Mouse (Mus musculus): ENCODE data around the gene Txnrd2. TPM values are rescaled to one million over a fixed set of nuclear protein-coding genes. Genes with fewer than 3 reads are reported as not detected.

The Txnrd2 gene
- polyA plus RNA-seq, 1 experiment from 2014 or later: 27.8 TPM

DNA sequence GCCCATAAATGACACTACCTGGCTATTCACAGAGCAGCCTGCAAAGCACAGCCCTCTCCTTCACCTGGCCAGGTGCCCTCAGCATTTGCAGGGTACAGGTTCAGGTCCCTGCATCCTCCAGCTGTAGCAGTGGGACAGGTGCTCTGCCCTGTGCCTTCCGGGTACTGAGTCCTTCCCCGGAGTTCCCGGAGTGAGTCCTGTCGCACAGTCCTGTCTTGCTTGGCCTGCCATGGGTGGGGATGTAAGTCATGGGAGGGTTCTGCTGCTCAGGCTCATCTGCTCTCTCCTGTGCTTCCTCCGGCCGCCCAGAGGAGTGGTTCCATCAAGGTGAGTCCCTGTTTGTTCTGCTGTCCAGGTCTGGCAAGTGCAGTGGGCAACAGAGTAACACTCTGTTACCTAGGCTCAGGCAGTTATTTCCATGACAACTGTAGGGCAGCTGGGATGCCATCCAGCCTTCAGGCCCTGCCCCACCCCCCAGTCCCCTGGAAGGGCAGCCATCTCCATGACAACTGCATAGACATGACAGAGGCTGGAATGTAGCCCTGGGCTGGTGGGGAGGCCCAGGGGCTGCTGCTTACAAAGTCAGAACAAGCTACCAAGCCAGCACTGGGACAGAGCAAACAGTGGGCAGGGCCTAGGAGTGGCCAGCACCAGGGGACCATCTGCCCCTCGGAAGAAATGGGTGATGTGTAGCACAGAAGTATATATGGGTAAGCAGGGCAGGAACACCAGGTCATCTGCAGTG, 25.5 kb upstream of the Txnrd2 start:
- 17% methylated on average over 7 of the region's 7 CpGs for WGBS
- H3K4me2 ChIP-seq (ENCODE audit: low read length): no peak overlapping the region

DNA sequence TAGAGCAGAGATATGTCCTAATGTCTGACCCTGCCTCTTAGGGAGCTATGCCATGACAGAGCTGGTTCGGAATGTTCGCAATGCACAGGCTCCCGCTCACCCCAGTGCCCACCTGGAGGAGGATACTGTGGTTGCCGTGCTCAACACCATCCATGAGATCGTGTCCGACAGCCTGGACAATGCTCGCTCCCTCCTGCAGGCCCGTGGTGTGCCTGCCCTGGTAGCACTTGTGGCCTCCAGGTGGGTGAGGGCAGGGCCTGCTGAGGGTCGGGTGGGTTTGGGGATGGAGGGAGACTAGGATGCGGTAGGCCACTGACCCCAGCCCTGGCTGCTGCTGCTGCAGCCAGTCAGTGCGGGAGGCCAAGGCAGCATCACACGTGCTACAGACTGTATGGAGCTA, 22.9 kb upstream of the Txnrd2 start:
- peaks cover 22% of the 10 kb centered on the region for H3K4me1 ChIP-seq (replicated peaks; ENCODE audit: control insufficient read depth, insufficient read depth, low read length)
- ATAC-seq: no peak
- H3K9ac ChIP-seq (replicated peaks; ENCODE audit: low read depth, low read length): no peak overlapping the region
- no peak overlapping the region for H3K27ac ChIP-seq (ENCODE audit: low read length)
- 95% methylated on average over 12 of the region's 12 CpGs for WGBS
- no peaks in the 10 kb centered on the region for H3K27me3 ChIP-seq (replicated peaks; ENCODE audit: control insufficient read depth, insufficient read depth, low read length)
- H3K9me3 ChIP-seq (ENCODE audit: control insufficient read depth, low read length): no peaks in the 10 kb centered on the region
- no peak overlapping the region for H3K4me2 ChIP-seq (ENCODE audit: low read length)
- no peak overlapping the region for H3K4me3 ChIP-seq (replicated peaks; ENCODE audit: low read length)
- H3K36me3 ChIP-seq (ENCODE audit: control insufficient read depth, insufficient read depth): peaks cover 26% of the 10 kb centered on the region

More for the DNA sequence above, 25.5 kb upstream of the Txnrd2 start:
- Histone ChIP-seq H3K4me1 (replicated peaks; ENCODE audit: control insufficient read depth, insufficient read depth, low read length) (peaks cover 30% of the 10 kb centered on the region), H3K4me3 (replicated peaks; ENCODE audit: low read length) (no peak overlapping the region), H3K9me3 (ENCODE audit: control insufficient read depth, low read length) (no peaks in the 10 kb centered on the region), H3K27me3 (replicated peaks; ENCODE audit: control insufficient read depth, insufficient read depth, low read length) (no peaks in the 10 kb centered on the region), H3K36me3 (ENCODE audit: control insufficient read depth, insufficient read depth) (peaks cover 39% of the 10 kb centered on the region), H3K9ac (replicated peaks; ENCODE audit: low read depth, low read length) (0 out of 2 replicates have a peak overlapping the region, but pooled peaks have one; percentile 14), H3K27ac (ENCODE audit: low read length) (peak overlapping the region; percentile 48)
- peak; percentile 80 for ATAC-seq

DNA sequence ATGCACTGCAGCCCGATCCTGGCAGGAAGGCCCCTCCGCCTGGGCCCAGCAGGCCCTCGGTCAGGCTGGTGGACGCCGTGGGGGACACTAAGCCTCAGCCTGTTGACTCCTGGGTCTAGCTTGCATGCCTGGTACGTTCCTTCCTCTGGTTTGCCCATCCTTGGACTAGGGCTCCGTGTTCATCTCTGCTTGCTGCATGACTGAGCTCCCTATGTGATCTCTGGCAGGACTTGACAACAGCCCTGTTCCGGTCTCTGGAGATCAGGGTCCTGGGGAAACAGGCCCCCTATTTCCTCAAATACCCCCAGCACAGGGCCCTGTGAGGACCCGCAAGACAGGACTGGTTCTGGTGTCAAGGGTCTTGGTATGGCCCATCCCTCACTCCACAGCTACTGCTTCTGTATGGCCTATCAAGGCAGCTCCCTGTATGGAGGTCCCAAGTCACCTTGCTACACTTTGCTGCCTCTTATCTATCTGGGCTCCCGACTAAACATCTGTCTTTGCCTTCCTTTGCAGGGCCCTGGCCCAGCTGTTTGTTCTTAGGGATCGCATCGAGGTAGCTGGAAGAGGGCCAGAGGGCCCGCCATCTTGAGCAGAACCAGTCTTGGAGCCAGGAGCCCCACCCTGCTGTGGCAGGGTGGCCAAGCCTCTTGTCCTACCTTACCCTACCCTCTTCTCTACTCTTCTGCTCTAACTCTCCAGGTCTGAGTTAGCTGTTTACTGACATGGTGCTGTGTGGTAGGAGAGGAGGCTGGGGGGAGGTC, 20.9 kb upstream of the Txnrd2 start:
- Histone ChIP-seq H3K9me3 (ENCODE audit: control insufficient read depth, low read length) (no peaks in the 10 kb centered on the region), H3K27ac (ENCODE audit: low read length) (no peak overlapping the region), H3K36me3 (ENCODE audit: control insufficient read depth, insufficient read depth) (peaks cover 19% of the 10 kb centered on the region), H3K27me3 (replicated peaks; ENCODE audit: control insufficient read depth, insufficient read depth, low read length) (no peaks in the 10 kb centered on the region), H3K4me1 (replicated peaks; ENCODE audit: control insufficient read depth, insufficient read depth, low read length) (peaks cover 20% of the 10 kb centered on the region), H3K9ac (replicated peaks; ENCODE audit: low read depth, low read length) (no peak overlapping the region), H3K4me2 (ENCODE audit: low read length) (no peak overlapping the region), H3K4me3 (replicated peaks; ENCODE audit: low read length) (no peak overlapping the region)
- WGBS: 75% methylated on average over 13 of the region's 13 CpGs
- no peak for ATAC-seq

DNA sequence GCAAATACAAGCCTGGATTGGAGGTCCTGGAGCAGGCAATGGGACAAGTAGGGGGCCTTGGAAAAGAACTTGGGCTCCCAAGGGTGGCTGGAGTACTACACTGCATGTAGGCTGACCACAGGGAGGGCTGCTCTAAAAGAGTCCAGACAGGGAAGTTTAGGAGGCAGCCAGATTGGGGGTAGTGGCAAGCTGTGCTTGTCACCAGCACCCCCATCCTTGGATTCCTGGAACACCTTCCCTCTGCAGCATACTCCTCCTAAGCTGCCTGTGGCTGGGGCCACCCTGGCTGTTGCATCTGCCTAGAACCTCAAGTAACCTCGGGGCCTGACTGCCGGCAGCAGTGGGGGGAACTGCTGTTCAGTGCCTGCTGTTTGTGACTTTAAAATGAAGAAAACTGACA, 20.3 kb upstream of the Txnrd2 start:
- Histone ChIP-seq H3K4me1 (replicated peaks; ENCODE audit: control insufficient read depth, insufficient read depth, low read length) (peaks cover 14% of the 10 kb centered on the region), H3K9me3 (ENCODE audit: control insufficient read depth, low read length) (no peaks in the 10 kb centered on the region), H3K9ac (replicated peaks; ENCODE audit: low read depth, low read length) (no peak overlapping the region), H3K36me3 (ENCODE audit: control insufficient read depth, insufficient read depth) (peaks cover 19% of the 10 kb centered on the region), H3K4me3 (replicated peaks; ENCODE audit: low read length) (no peak overlapping the region), H3K27ac (ENCODE audit: low read length) (no peak overlapping the region), H3K4me2 (ENCODE audit: low read length) (no peak overlapping the region), H3K27me3 (replicated peaks; ENCODE audit: control insufficient read depth, insufficient read depth, low read length) (no peaks in the 10 kb centered on the region)
- WGBS: 58% methylated on average over 2 of the region's 2 CpGs
- ATAC-seq: no peak

DNA sequence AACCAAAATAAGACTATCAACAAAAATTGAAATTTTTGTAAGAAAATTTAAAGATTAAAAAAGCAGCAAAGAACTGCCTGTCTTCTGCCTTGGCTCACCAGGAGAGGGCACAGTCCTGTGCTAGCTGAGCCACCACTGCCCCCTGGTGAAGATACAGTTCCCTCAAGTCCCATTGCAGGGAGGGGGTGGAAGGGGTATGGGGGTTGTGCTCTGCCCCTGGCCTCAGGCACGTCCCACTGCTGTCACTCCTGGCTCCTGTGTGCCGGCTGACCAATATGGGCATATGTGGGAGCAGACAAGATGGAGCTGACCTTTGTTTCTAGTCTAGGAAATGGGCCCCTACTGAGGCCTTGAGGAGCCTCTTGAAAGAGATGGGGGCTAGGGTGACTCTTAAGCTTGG, 19.9 kb upstream of the Txnrd2 start:
- no peaks in the 10 kb centered on the region for H3K27me3 ChIP-seq (replicated peaks; ENCODE audit: control insufficient read depth, insufficient read depth, low read length)
- H3K4me1 ChIP-seq (replicated peaks; ENCODE audit: control insufficient read depth, insufficient read depth, low read length): peaks cover 13% of the 10 kb centered on the region
- WGBS: 23% methylated on average over 2 of the region's 2 CpGs
- no peak overlapping the region for H3K4me2 ChIP-seq (ENCODE audit: low read length)
- no peaks in the 10 kb centered on the region for H3K9me3 ChIP-seq (ENCODE audit: control insufficient read depth, low read length)
- no peak overlapping the region for H3K9ac ChIP-seq (replicated peaks; ENCODE audit: low read depth, low read length)
- H3K36me3 ChIP-seq (ENCODE audit: control insufficient read depth, insufficient read depth): peaks cover 19% of the 10 kb centered on the region
- no peak overlapping the region for H3K27ac ChIP-seq (ENCODE audit: low read length)
- peak; percentile 57 for ATAC-seq
- H3K4me3 ChIP-seq (replicated peaks; ENCODE audit: low read length): no peak overlapping the region

DNA sequence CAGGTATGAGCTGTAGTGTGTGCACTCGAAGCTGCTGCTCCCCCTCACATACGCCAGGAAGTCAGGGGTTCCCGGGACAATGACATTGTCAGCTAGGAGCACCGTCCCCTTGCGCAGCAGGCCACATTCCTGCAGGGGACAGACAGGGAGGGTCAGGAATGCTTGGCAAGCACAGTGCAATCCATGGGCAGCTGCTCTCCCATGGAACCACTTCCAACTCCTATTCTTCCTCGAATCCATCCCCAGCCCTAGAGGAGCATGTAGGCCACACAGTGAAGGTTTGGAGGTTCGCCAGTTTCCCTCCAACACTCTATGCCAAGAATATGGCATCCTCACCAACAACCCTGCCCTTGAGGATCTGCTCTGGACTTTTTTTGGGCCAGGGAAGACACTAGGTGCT, 18.3 kb upstream of the Txnrd2 start:
- peaks cover 11% of the 10 kb centered on the region for H3K36me3 ChIP-seq (ENCODE audit: control insufficient read depth, insufficient read depth)
- H3K4me3 ChIP-seq (replicated peaks; ENCODE audit: low read length): no peak overlapping the region
- H3K4me2 ChIP-seq (ENCODE audit: low read length): no peak overlapping the region
- peak; percentile 21; the same call in 1 of the 2 replicates for ATAC-seq
- 43% methylated on average over 7 of the region's 7 CpGs for WGBS
- H3K9ac ChIP-seq (replicated peaks; ENCODE audit: low read depth, low read length): no peak overlapping the region
- H3K27ac ChIP-seq (ENCODE audit: low read length): no peak overlapping the region
- no peaks in the 10 kb centered on the region for H3K9me3 ChIP-seq (ENCODE audit: control insufficient read depth, low read length)
- peaks cover 11% of the 10 kb centered on the region; the same call in 1 of the 2 replicates for H3K4me1 ChIP-seq (replicated peaks; ENCODE audit: control insufficient read depth, insufficient read depth, low read length)
- H3K27me3 ChIP-seq (replicated peaks; ENCODE audit: control insufficient read depth, insufficient read depth, low read length): no peaks in the 10 kb centered on the region

DNA sequence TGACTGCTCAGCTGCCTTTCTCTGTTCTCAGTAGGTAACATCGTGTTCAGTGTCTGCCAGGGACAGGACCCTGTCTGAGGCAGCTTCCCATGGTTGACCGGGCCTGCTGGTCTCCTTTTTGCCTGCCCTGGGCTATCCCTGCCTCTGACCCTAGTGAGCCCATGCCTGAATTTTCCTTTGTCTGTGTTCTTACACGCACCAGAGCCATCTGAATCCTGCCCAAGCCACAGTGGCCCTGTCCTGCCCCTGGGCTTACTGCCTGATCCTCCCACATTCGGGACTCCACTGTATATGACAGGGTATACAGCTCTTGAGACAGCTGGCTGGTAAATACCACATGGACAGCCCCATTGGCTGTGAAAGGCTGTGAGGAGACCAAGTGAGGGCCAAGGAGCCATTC, 16.4 kb upstream of the Txnrd2 start:
- no peaks in the 10 kb centered on the region for H3K36me3 ChIP-seq (ENCODE audit: control insufficient read depth, insufficient read depth)
- no peaks in the 10 kb centered on the region for H3K9me3 ChIP-seq (ENCODE audit: control insufficient read depth, low read length)
- WGBS: 74% methylated on average over 4 of the region's 4 CpGs
- peaks cover 11% of the 10 kb centered on the region; the same call in 1 of the 2 replicates for H3K4me1 ChIP-seq (replicated peaks; ENCODE audit: control insufficient read depth, insufficient read depth, low read length)
- H3K27ac ChIP-seq (ENCODE audit: low read length): no peak overlapping the region
- no peaks in the 10 kb centered on the region for H3K27me3 ChIP-seq (replicated peaks; ENCODE audit: control insufficient read depth, insufficient read depth, low read length)
- ATAC-seq: no peak
- no peak overlapping the region for H3K4me3 ChIP-seq (replicated peaks; ENCODE audit: low read length)
- no peak overlapping the region for H3K4me2 ChIP-seq (ENCODE audit: low read length)
- H3K9ac ChIP-seq (replicated peaks; ENCODE audit: low read depth, low read length): no peak overlapping the region

DNA sequence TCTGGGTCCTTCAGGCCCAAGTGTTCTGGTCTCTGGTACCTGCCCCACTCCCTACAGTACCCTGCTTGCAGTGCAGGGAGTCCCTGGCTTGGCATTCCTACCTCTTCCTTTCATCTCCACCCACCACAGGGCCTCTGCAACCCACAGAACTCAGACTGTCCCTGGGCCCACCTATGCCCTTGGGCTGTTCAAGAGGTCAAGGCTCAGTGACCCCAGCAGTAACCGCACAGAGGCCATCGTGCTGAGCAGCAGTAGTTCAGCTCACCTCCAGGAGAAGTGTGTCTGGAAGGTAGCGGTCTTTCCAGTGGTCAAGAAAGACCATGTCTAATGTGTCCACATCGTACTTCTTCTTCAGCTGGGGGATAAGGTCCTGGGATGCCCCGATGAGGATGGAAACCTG, 15.8 kb upstream of the Txnrd2 start:
- Histone ChIP-seq H3K4me2 (ENCODE audit: low read length) (no peak overlapping the region), H3K4me3 (replicated peaks; ENCODE audit: low read length) (no peak overlapping the region), H3K4me1 (replicated peaks; ENCODE audit: control insufficient read depth, insufficient read depth, low read length) (peaks cover 11% of the 10 kb centered on the region; the same call in 1 of the 2 replicates), H3K27me3 (replicated peaks; ENCODE audit: control insufficient read depth, insufficient read depth, low read length) (no peaks in the 10 kb centered on the region), H3K27ac (ENCODE audit: low read length) (no peak overlapping the region), H3K36me3 (ENCODE audit: control insufficient read depth, insufficient read depth) (0 out of 2 replicates have a peak, but pooled peaks cover under 1% of the 10 kb centered on the region), H3K9me3 (ENCODE audit: control insufficient read depth, low read length) (no peaks in the 10 kb centered on the region), H3K9ac (replicated peaks; ENCODE audit: low read depth, low read length) (no peak overlapping the region)
- WGBS: 82% methylated on average over 5 of the region's 5 CpGs
- no peak for ATAC-seq

DNA sequence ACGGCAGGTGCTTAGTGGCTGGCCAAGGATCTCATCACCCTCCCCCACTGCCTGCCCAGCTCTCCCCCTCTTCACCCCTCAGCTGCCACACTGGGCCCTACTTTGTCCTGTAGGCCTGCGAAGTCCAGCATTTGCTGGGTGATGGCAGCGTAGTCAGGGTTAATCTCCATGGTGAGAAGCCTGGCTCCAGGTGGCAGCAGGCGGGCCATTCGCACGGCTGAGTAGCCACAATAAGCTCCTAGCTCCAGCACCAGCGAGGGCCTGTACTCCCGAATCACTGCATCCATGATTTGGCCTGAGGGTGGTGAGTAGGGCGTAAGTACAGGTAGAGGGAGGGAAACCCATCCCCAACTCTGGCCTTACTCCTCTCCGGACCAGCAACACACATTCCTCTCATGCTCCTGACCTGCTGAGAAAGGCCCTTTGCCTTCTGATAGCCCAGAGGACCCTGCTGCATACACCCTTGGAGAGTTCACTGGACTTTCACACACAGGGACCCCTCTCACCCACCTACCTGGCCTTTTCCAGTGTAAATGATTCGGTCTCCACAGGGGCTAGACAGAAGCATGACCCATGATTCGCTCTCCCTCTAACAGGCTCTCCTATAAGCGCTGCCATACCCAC, 15.0 kb upstream of the Txnrd2 start:
- Histone ChIP-seq H3K27me3 (replicated peaks; ENCODE audit: control insufficient read depth, insufficient read depth, low read length) (no peaks in the 10 kb centered on the region), H3K9ac (replicated peaks; ENCODE audit: low read depth, low read length) (no peak overlapping the region), H3K9me3 (ENCODE audit: control insufficient read depth, low read length) (no peaks in the 10 kb centered on the region), H3K4me1 (replicated peaks; ENCODE audit: control insufficient read depth, insufficient read depth, low read length) (peaks cover 11% of the 10 kb centered on the region; the same call in 1 of the 2 replicates), H3K4me2 (ENCODE audit: low read length) (no peak overlapping the region), H3K4me3 (replicated peaks; ENCODE audit: low read length) (no peak overlapping the region), H3K36me3 (ENCODE audit: control insufficient read depth, insufficient read depth) (0 out of 2 replicates have a peak, but pooled peaks cover 2% of the 10 kb centered on the region), H3K27ac (ENCODE audit: low read length) (no peak overlapping the region)
- 56% methylated on average over 13 of the region's 13 CpGs for WGBS
- ATAC-seq: no peak
